Mouse (Mus musculus): ENCODE results near the gene Ndrg3.

The Ndrg3 gene

GRCm38 (mm10) chr2:156933426-156933825 is 58.4 kb downstream of the Ndrg3 start:
- 90% methylated on average over 1 of the region's 1 CpGs for WGBS

- 98% methylated on average over 2 of the region's 2 CpGs for WGBS
These were observed 60.4 kb downstream of the Ndrg3 start for GRCm38 (mm10) chr2:156931421-156931820.

GRCm38 (mm10) chr2:156930549-156930948 is 61.3 kb downstream of the Ndrg3 start:
- WGBS = 65% methylated on average over 6 of the region's 6 CpGs

- WGBS = 38% methylated on average over 11 of the region's 11 CpGs
These were observed 62.2 kb downstream of the Ndrg3 start for GRCm38 (mm10) chr2:156929519-156930120.

- WGBS = 96% methylated on average over 6 of the region's 6 CpGs
These were observed 63.2 kb downstream of the Ndrg3 start for GRCm38 (mm10) chr2:156928606-156929005.

GRCm38 (mm10) chr2:156927663-156928062 is 64.2 kb downstream of the Ndrg3 start:
- 46% methylated on average over 6 of the region's 6 CpGs for WGBS

- WGBS = 84% methylated on average over 3 of the region's 3 CpGs
These were observed 66.2 kb downstream of the Ndrg3 start for GRCm38 (mm10) chr2:156925611-156926010.

- WGBS = 70% methylated on average over 4 of the region's 4 CpGs
These were observed 66.8 kb downstream of the Ndrg3 start for GRCm38 (mm10) chr2:156925075-156925474.

- 37% methylated on average over 3 of the region's 3 CpGs for WGBS
These were observed 67.5 kb downstream of the Ndrg3 start for GRCm38 (mm10) chr2:156924210-156924898.

- WGBS = 80% methylated on average over 5 of the region's 5 CpGs
These were observed 68.8 kb downstream of the Ndrg3 start for GRCm38 (mm10) chr2:156923057-156923456.

GRCm38 (mm10) chr2:156919796-156920195 is 72.1 kb downstream of the Ndrg3 start:
- WGBS = 67% methylated on average over 2 of the region's 2 CpGs

GRCm38 (mm10) chr2:156919191-156919590 is 72.7 kb downstream of the Ndrg3 start:
- 90% methylated on average over 11 of the region's 11 CpGs for WGBS

GRCm38 (mm10) chr2:156918562-156918961 is 73.3 kb downstream of the Ndrg3 start:
- 56% methylated on average over 4 of the region's 4 CpGs for WGBS

- 75% methylated on average over 3 of the region's 3 CpGs for WGBS
These were observed 75.3 kb downstream of the Ndrg3 start for GRCm38 (mm10) chr2:156916419-156917125.

- WGBS = 44% methylated on average over 3 of the region's 3 CpGs
These were observed 76.3 kb downstream of the Ndrg3 start for GRCm38 (mm10) chr2:156915559-156915958.

GRCm38 (mm10) chr2:156913191-156913590 is 78.7 kb downstream of the Ndrg3 start:
- WGBS = 43% methylated on average over 5 of the region's 5 CpGs

GRCm38 (mm10) chr2:156905931-156906330 is 85.9 kb downstream of the Ndrg3 start:
- 48% methylated on average over 4 of the region's 4 CpGs for WGBS

- 20% methylated on average over 6 of the region's 6 CpGs for WGBS
These were observed 86.7 kb downstream of the Ndrg3 start for GRCm38 (mm10) chr2:156904976-156905717.

GRCm38 (mm10) chr2:156903367-156903766 is 88.5 kb downstream of the Ndrg3 start:
- 61% methylated on average over 2 of the region's 2 CpGs for WGBS

- 69% methylated on average over 4 of the region's 4 CpGs for WGBS
These were observed 89.4 kb downstream of the Ndrg3 start for GRCm38 (mm10) chr2:156902411-156902810.

GRCm38 (mm10) chr2:156901883-156902282 is 90.0 kb downstream of the Ndrg3 start:
- 72% methylated on average over 6 of the region's 6 CpGs for WGBS

GRCm38 (mm10) chr2:156901344-156901743 is 90.5 kb downstream of the Ndrg3 start:
- WGBS = 97% methylated on average over 2 of the region's 2 CpGs
